Mouse (Mus musculus) megakaryocyte, embryonic 14.5 days (primary cell): ENCODE results near the gene Apol8.

ENCODE experiments used
- FLI1 ChIP-seq: IDR thresholded peaks from 2 replicates; pipeline ENCODE4 v1.6.1; 2012; ENCODE audit warnings: low read length, inconsistent platforms, mixed read lengths
- GATA1 ChIP-seq: IDR thresholded peaks from 3 replicates; pipeline ENCODE4 v1.6.1; 2012; ENCODE audit warnings: mixed read lengths, low read length, inconsistent platforms, borderline replicate concordance

- no peak for TF ChIP-seq GATA1
- no peak for TF ChIP-seq FLI1
Observed at GRCm38 (mm10) chr15:77731605-77732004, 25.2 kb downstream of the Apol8 start.
